In the genomic region with DNA sequence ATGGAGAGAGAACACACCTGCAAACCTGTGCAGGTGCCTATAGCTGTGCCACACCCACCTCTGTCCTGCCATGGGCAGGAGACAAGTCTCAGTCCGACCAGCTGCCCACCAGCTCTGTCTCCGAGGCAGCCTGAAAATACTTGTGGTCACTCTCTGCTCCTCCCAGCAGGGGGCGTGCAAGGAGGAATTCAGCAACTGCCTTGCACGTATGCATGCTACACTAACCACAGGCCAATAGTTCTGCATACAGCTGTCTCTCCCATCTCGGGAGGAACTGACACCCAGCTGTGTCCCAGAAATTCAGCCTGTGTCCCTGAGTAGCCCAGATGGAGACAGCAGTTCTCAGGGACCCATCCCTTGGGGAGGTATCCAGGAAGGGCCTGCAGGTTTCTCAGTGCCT, we compare ENCODE assay signal across 9 mouse cellular contexts. TPM values are rescaled to one million over a fixed set of nuclear protein-coding genes. Genes with fewer than 3 reads are reported as not detected.
DNase-seq lines count a peak whose midpoint lies in the region; ATAC-seq and TF ChIP-seq lines count a peak whose summit lies in the region.
"Had no signal": no experiment of that assay in that cellular context is flagged by ENCODE, and none has a peak within 500 bp of the region (broad histone marks: within the 10 kb centered on the region; RNA-seq: fewer than 3 reads in every experiment).

No protein-coding gene starts in this region.

- H3K9ac ChIP-seq in heart, embryonic 15.5 days, result no peak overlapping the region
- no peak overlapping the region for H3K9ac ChIP-seq in lung, postnatal 0 days (replicated peaks; ENCODE audit: low read depth)
- H3K9ac ChIP-seq: limb, embryonic 15.5 days had no signal

- H3K4me3 ChIP-seq in heart, embryonic 15.5 days, result no peak overlapping the region
- H3K4me3 ChIP-seq in lung, postnatal 0 days (ENCODE audit: low read depth, low read length), result no peak overlapping the region
- H3K4me3 ChIP-seq: limb, embryonic 15.5 days had no signal

- ATAC-seq in CD4-positive, CD25-positive, alpha-beta regulatory T cell, adult 4 months, result peak; percentile 59
- peak; percentile 51; the same call in 1 of the 2 replicates for ATAC-seq in heart, embryonic 15.5 days (replicated peaks; ENCODE audit: insufficient number of reproducible peaks, insufficient read depth, low FRiP score, low read depth)
- ATAC-seq in lung, postnatal 0 days, result peak; percentile 57

- no peaks in the 10 kb centered on the region for H3K9me3 ChIP-seq in heart, embryonic 15.5 days (replicated peaks)
- H3K9me3 ChIP-seq in lung, postnatal 0 days (ENCODE audit: low read length), result no peaks in the 10 kb centered on the region
- H3K9me3 ChIP-seq: limb, embryonic 15.5 days had no signal

- H3K4me1 ChIP-seq in heart, embryonic 15.5 days (replicated peaks), result peaks cover 5% of the 10 kb centered on the region
- peaks cover 4% of the 10 kb centered on the region; the same call in 1 of the 2 replicates for H3K4me1 ChIP-seq in lung, postnatal 0 days (ENCODE audit: insufficient read depth, low read depth, low read length)

- peak; percentile 76 for DNase-seq in R1 (ENCODE audit: low read depth, low spot score)
- DNase-seq in embryo, embryonic 9.5 days (ENCODE audit: extremely low spot score), result peak; percentile 73
- peak; percentile 37 to 61 for DNase-seq in layer of hippocampus, adult 18-20 months (ENCODE audit: low spot score in 2 of 2)
- DNase-seq in lung, postnatal 0 days (ENCODE audit: low spot score), result peak; percentile 78
- DNase-seq in right cerebral cortex, adult 2 months (ENCODE audit: low spot score in 2 of 2), result peak; percentile 63 to 72
- DNase-seq in urinary bladder, postnatal 4 days (ENCODE audit: low spot score in 2 of 2), result peak; percentile 70 to 82

- peak; percentile 91 for TF ChIP-seq CTCF in lung, postnatal 0 days (IDR thresholded peaks at IDR 0.05)

- H3K4me2 ChIP-seq in heart, embryonic 15.5 days, result no peak overlapping the region
- H3K4me2 ChIP-seq in lung, postnatal 0 days (replicated peaks; ENCODE audit: low read depth, low read length), result no peak overlapping the region
- H3K4me2 ChIP-seq: limb, embryonic 15.5 days had no signal

- TF ChIP-seq EP300 in lung, postnatal 0 days (IDR thresholded peaks at IDR 0.05), result no peak

- H3K27me3 ChIP-seq in heart, embryonic 15.5 days, result no peaks in the 10 kb centered on the region
- no peaks in the 10 kb centered on the region for H3K27me3 ChIP-seq in lung, postnatal 0 days (replicated peaks; ENCODE audit: insufficient read depth, low read length)
- H3K27me3 ChIP-seq: limb, embryonic 15.5 days had no signal

- 3% methylated on average over 5 of the region's 5 CpGs for WGBS in heart, embryonic 15.5 days
- 4% methylated on average over 5 of the region's 5 CpGs for WGBS in lung, postnatal 0 days

- H3K36me3 ChIP-seq in heart, embryonic 15.5 days, result no peaks in the 10 kb centered on the region
- no peaks in the 10 kb centered on the region for H3K36me3 ChIP-seq in lung, postnatal 0 days (ENCODE audit: insufficient read depth, low read length)
- H3K36me3 ChIP-seq: limb, embryonic 15.5 days had no signal

- no peak overlapping the region for H3K27ac ChIP-seq in heart, embryonic 15.5 days
- no peak overlapping the region for H3K27ac ChIP-seq in lung, postnatal 0 days (ENCODE audit: low read length)
- H3K27ac ChIP-seq: limb, embryonic 15.5 days had no signal

RNA-seq across cellular contexts. Expression of a gene that starts 9.3 kb away (rescaled TPM):
- 10 to 100 TPM; 24.8 to 32.7 TPM for polyA plus RNA-seq in CD4-positive, CD25-positive, alpha-beta regulatory T cell, adult 4 months (2017; shearing (Covaris generic))
- 4.5 and 8.6 TPM in 2 replicates for polyA plus RNA-seq in heart, embryonic 15.5 days (2015; fragmentation: Nextera tagmentation; extraction: Ambion mirVana)
- total RNA-seq in layer of hippocampus, adult 18-20 months (2021), result 1 to 10 TPM; 4.4 to 5.4 TPM
- polyA plus RNA-seq in lung, postnatal 0 days (2015; fragmentation: Nextera tagmentation; extraction: Ambion mirVana), result 8.5 and 8.6 TPM in 2 replicates

RNA-seq across cellular contexts. Expression of a gene that starts 9.4 kb away (rescaled TPM):
- under 1 TPM in 1 of 2 experiments, not detected in 1; 0.38 TPM for polyA plus RNA-seq in CD4-positive, CD25-positive, alpha-beta regulatory T cell, adult 4 months (2017; shearing (Covaris generic))
- 7.3 and 12.5 TPM in 2 replicates for polyA plus RNA-seq in heart, embryonic 15.5 days (2015; fragmentation: Nextera tagmentation; extraction: Ambion mirVana)
- 1 to 10 TPM; 1.1 to 2.3 TPM for total RNA-seq in layer of hippocampus, adult 18-20 months (2021)
- polyA plus RNA-seq in lung, postnatal 0 days (2015; fragmentation: Nextera tagmentation; extraction: Ambion mirVana), result 4.0 and 4.8 TPM in 2 replicates

RNA-seq across cellular contexts. Expression of a gene that starts 45.9 kb away (rescaled TPM):
- not detected for polyA plus RNA-seq in CD4-positive, CD25-positive, alpha-beta regulatory T cell, adult 4 months (2017; shearing (Covaris generic))
- not detected in 2 replicates for polyA plus RNA-seq in heart, embryonic 15.5 days (2015; fragmentation: Nextera tagmentation; extraction: Ambion mirVana)
- total RNA-seq in layer of hippocampus, adult 18-20 months (2021), result 1 to 10 TPM in 1 of 2 experiments, under 1 TPM in 1; 0.67 to 1.2 TPM
- not detected in 2 replicates for polyA plus RNA-seq in lung, postnatal 0 days (2015; fragmentation: Nextera tagmentation; extraction: Ambion mirVana)
- polyA plus RNA-seq: limb, embryonic 15.5 days had no signal

RNA-seq across cellular contexts. Expression of a gene that starts 49.6 kb away (rescaled TPM):
- 100 to 1,000 TPM; 325 to 332 TPM for polyA plus RNA-seq in CD4-positive, CD25-positive, alpha-beta regulatory T cell, adult 4 months (2017; shearing (Covaris generic))
- 187 and 202 TPM in 2 replicates for polyA plus RNA-seq in heart, embryonic 15.5 days (2015; fragmentation: Nextera tagmentation; extraction: Ambion mirVana)
- 100 to 1,000 TPM; 250 to 276 TPM for total RNA-seq in layer of hippocampus, adult 18-20 months (2021)
- 264 and 293 TPM in 2 replicates for polyA plus RNA-seq in lung, postnatal 0 days (2015; fragmentation: Nextera tagmentation; extraction: Ambion mirVana)
